Mouse (Mus musculus) heart, embryonic 12.5 days (tissue): ENCODE results near the gene Pinlyp. TPM values are rescaled to one million over a fixed set of nuclear protein-coding genes. Genes with fewer than 3 reads are reported as not detected.

Experiments
- ATAC-seq: fragments of 200-750 bp; cut with Nextera tagmentation; 2 replicates; pipeline ENCODE4 v1.8.0; 2017; ENCODE audit warnings: moderate TSS enrichment, moderate library complexity; ENCODE audit not compliant: insufficient number of reproducible peaks, low FRiP score
- H3K27ac ChIP-seq: fragments of 300-500 bp; sonication (generic); 2 replicates; pipeline ENCODE4 v1.5.1; 2016; ENCODE audit warnings: mild to moderate bottlenecking, moderate library complexity; ENCODE audit not compliant: poor library complexity, severe bottlenecking
- H3K27me3 ChIP-seq: fragments of 300-500 bp; sonication (generic); replicated peaks from 2 replicates; pipeline ENCODE4 v1.6.1; 2016; ENCODE audit warnings: mild to moderate bottlenecking, moderate library complexity
- H3K36me3 ChIP-seq: fragments of 300-500 bp; sonication (generic); 2 replicates; pipeline ENCODE4 v1.6.1; 2016; ENCODE audit warnings: mild to moderate bottlenecking, moderate library complexity
- H3K4me1 ChIP-seq: fragments of 300-500 bp; sonication (generic); replicated peaks from 2 replicates; pipeline ENCODE4 v1.6.1; 2016; ENCODE audit warnings: mild to moderate bottlenecking
- H3K4me2 ChIP-seq: fragments of 300-500 bp; sonication (generic); 2 replicates; pipeline ENCODE4 v1.6.1; 2016; ENCODE audit warnings: mild to moderate bottlenecking, moderate library complexity
- H3K4me3 ChIP-seq: fragments of 300-500 bp; sonication (generic); 2 replicates; pipeline ENCODE4 v1.5.1; 2016; ENCODE audit warnings: mild to moderate bottlenecking
- H3K9ac ChIP-seq: fragments of 300-500 bp; sonication (generic); 2 replicates; pipeline ENCODE4 v1.6.1; 2016; ENCODE audit warnings: mild to moderate bottlenecking, moderate library complexity
- H3K9me3 ChIP-seq: fragments of 300-500 bp; sonication (generic); replicated peaks from 2 replicates; pipeline ENCODE4 v1.6.1; 2016; ENCODE audit warnings: mild to moderate bottlenecking, moderate library complexity
- WGBS: fragments of 180-500 bp; shearing (Covaris S2); methylation state at CpG from one replicate; pipeline ENCODE4 v1.1.7; 2016; 5-methylcytosine and 5-hydroxymethylcytosine counted together
- polyA plus RNA-seq: library from polyadenylated mRNA; unstranded; fragments of >200 nt; fragmentation: Nextera tagmentation; extraction: Ambion mirVana; gene quantifications from 2 replicates; pipeline ENCODE4 v1.2.1, GENCODE M21; 2016

Pinlyp gene
- polyA plus RNA-seq, 1 experiment from 2014 or later = not detected

DNA sequence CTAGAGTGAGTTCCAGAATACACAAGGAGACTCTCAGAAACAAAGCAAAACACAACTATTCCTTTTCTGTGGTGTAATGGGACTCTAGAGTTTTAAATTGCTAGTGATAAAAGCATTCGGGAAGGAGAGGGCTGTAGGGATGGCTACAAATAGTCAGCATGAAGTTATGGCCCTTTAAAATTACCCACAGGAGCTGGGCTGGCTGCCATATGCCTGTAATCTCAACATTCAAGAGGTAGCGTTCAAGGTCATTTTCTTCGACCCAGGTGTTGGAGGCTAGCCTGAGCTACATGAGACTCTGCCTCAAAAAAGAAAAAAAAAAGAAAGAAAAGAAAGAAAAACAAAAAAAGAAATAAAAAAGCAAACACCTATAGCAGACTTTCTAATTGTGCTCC is 39.9 kb downstream of the Pinlyp start:
- peaks cover 1% of the 10 kb centered on the region; the same call in 1 of the 2 replicates for H3K9me3 ChIP-seq
- peaks cover 3% of the 10 kb centered on the region; the same call in 1 of the 2 replicates for H3K36me3 ChIP-seq
- WGBS = 10% methylated on average over 3 of the region's 3 CpGs
- H3K9ac ChIP-seq = no peak overlapping the region
- peak overlapping the region; percentile 77 for H3K4me2 ChIP-seq
- H3K27ac ChIP-seq = peak overlapping the region; percentile 96; the same call in 1 of the 2 replicates
- peaks cover 26% of the 10 kb centered on the region for H3K27me3 ChIP-seq
- H3K4me1 ChIP-seq = peaks cover 25% of the 10 kb centered on the region
- peak overlapping the region; percentile 71 for H3K4me3 ChIP-seq
- ATAC-seq = no peak

- peaks cover 25% of the 10 kb centered on the region for H3K4me1 ChIP-seq
- ATAC-seq = no peak
- H3K27me3 ChIP-seq = peaks cover 31% of the 10 kb centered on the region
- no peaks in the 10 kb centered on the region for H3K36me3 ChIP-seq
- no peak overlapping the region for H3K4me3 ChIP-seq
- peak overlapping the region; percentile 77 for H3K4me2 ChIP-seq
- 27% methylated on average over 15 of the region's 15 CpGs for WGBS
- H3K27ac ChIP-seq = no peak overlapping the region
- no peak overlapping the region for H3K9ac ChIP-seq
- H3K9me3 ChIP-seq = peaks cover 7% of the 10 kb centered on the region
Measured at GRCm38 (mm10) chr7:24505447-24506064, 40.4 kb downstream of the Pinlyp start.

DNA sequence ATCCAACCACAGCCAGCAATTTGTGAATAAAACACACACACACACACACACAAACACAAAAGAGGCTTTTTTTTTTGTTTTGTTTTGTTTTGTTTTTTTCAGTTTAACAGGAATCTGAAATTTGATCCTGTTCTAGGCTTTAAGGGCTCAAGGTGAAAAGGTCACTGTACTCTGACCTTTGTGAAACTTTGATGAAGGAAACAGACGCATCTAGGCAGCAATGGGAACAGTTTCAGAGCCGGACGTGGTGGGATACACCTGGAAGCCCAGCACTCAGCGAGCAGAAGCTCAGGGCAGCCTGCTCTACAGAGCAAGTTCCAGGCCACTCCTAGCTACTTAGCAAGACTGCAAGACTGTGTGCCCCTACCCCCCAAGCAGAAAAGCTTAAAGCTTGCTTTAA is 41.0 kb downstream of the Pinlyp start:
- H3K36me3 ChIP-seq = no peaks in the 10 kb centered on the region
- no peak overlapping the region for H3K4me2 ChIP-seq
- peaks cover 8% of the 10 kb centered on the region for H3K9me3 ChIP-seq
- peaks cover 32% of the 10 kb centered on the region for H3K4me1 ChIP-seq
- H3K4me3 ChIP-seq = no peak overlapping the region
- no peak for ATAC-seq
- H3K27ac ChIP-seq = no peak overlapping the region
- peaks cover 38% of the 10 kb centered on the region for H3K27me3 ChIP-seq
- H3K9ac ChIP-seq = no peak overlapping the region
- WGBS = 21% methylated on average over 4 of the region's 4 CpGs

DNA sequence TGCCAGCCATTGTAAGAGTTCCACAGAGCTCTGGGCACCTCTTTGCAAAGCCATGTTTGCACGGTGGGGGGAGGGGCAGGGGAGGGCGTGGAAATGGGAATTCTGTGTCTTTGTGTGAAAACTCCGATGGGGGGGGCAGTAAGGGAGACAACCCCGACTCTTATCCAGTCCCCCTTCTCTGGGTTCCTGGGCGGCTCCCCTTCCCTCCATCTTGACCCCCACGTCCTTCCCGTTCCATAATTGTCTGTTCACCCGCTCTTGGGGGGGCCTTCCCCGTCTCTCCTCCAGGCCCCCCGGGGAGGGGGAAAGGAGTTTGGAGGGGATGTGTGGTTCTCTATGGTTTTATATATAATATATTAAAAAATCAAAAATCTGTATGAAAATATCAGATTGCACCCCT is 41.9 kb downstream of the Pinlyp start:
- WGBS = 13% methylated on average over 7 of the region's 10 CpGs
- peak overlapping the region; percentile 9; the same call in 1 of the 2 replicates for H3K4me2 ChIP-seq
- H3K4me1 ChIP-seq = peaks cover 38% of the 10 kb centered on the region
- H3K9me3 ChIP-seq = peaks cover 8% of the 10 kb centered on the region
- peaks cover 47% of the 10 kb centered on the region for H3K27me3 ChIP-seq
- H3K27ac ChIP-seq = no peak overlapping the region
- ATAC-seq = no peak
- no peak overlapping the region for H3K9ac ChIP-seq
- no peaks in the 10 kb centered on the region for H3K36me3 ChIP-seq
- H3K4me3 ChIP-seq = no peak overlapping the region

DNA sequence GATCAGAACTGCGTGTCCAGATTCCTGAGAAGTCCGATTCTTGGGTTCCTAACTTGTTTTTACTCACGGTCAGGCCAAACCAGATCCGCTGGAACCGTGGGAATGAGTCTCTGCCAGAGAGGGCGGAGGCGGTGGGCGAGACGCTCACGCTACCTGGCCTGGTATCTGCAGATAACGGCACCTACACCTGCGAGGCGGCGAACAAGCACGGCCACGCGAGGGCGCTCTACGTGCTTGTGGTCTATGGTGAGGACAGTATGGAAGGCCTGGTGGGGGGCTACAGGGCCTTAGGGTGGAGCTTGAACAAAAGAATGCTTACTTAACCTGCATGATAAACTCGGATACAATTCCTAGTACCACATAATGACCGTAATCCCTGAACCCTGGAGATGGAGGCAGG is 44.4 kb downstream of the Pinlyp start:
- no peak overlapping the region for H3K4me3 ChIP-seq

GRCm38 (mm10) chr7:24500929-24501328 is 45.0 kb downstream of the Pinlyp start:
- H3K4me2 ChIP-seq = no peak overlapping the region
- H3K4me3 ChIP-seq = no peak overlapping the region
- ATAC-seq = no peak
- H3K4me1 ChIP-seq = peaks cover 32% of the 10 kb centered on the region
- 18% methylated on average over 7 of the region's 7 CpGs for WGBS
- no peak overlapping the region for H3K27ac ChIP-seq
- peaks cover 11% of the 10 kb centered on the region for H3K9me3 ChIP-seq
- peaks cover 71% of the 10 kb centered on the region for H3K27me3 ChIP-seq
- no peaks in the 10 kb centered on the region for H3K36me3 ChIP-seq
- no peak overlapping the region for H3K9ac ChIP-seq

More for the DNA sequence above, 44.4 kb downstream of the Pinlyp start:
- Histone ChIP-seq H3K27ac (no peak overlapping the region), H3K4me1 (peaks cover 34% of the 10 kb centered on the region), H3K9me3 (peaks cover 11% of the 10 kb centered on the region), H3K36me3 (no peaks in the 10 kb centered on the region), H3K4me2 (no peak overlapping the region), H3K9ac (no peak overlapping the region), H3K27me3 (peaks cover 70% of the 10 kb centered on the region)
- no peak for ATAC-seq
- WGBS = 30% methylated on average over 21 of the region's 21 CpGs

DNA sequence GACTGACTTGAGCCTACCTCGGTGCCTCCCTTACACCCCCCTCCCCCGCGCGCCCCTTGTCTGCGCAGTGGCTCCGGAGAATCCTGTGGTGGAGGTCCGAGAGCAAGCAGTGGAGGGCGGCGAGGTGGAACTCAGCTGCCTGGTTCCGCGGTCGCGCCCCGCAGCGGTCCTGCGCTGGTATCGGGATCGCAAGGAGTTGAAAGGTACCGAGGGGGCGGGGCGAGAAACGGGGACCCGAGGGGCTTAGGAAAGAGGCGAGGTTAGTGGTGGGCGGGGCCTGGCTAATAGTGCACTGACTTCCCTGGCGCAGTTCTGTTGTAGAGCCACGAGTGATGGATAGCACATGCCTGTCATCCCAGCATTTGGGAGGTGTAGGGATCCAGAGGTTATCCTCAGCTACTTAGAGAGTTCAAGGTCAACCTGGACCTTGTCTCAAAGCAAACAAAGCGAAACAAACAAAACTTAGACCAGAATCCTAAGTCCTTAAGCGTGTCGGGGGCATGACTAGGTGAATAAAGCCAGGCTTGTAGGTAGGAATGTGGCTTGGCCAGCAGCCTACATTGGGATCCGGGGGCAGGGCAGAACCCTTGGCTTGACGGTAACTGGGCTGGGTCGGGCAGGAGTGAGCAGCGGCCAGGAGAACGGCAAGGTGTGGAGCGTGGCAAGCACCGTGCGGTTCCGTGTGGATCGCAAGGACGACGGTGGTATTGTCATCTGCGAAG is 45.9 kb downstream of the Pinlyp start:
- ATAC-seq = no peak
- Histone ChIP-seq H3K4me2 (peak overlapping the region; percentile 70), H3K27me3 (peaks cover 71% of the 10 kb centered on the region)

More for the DNA sequence above, 45.9 kb downstream of the Pinlyp start:
- Histone ChIP-seq H3K4me1 (peaks cover 23% of the 10 kb centered on the region), H3K36me3 (no peaks in the 10 kb centered on the region), H3K9ac (no peak overlapping the region), H3K9me3 (peaks cover 11% of the 10 kb centered on the region), H3K4me3 (peak overlapping the region; percentile 45), H3K27ac (no peak overlapping the region)
- 9% methylated on average over 43 of the region's 43 CpGs for WGBS

Other genes with a start within 250 kb of the Pinlyp start
- gene Zfp61, start 244.9 kb downstream of the Pinlyp start, polyA plus RNA-seq = 17.0 and 17.7 TPM in 2 replicates
- gene Zfp94, start 229.5 kb downstream of the Pinlyp start, polyA plus RNA-seq = 5.5 and 5.6 TPM in 2 replicates
- gene Tescl, start 212.2 kb downstream of the Pinlyp start, polyA plus RNA-seq = 0.31 TPM in 1 of 2 replicates, not detected in the other
- gene Lypd5, start 196.9 kb downstream of the Pinlyp start, polyA plus RNA-seq = not detected in 2 replicates
- 6.9 and 7.8 TPM in 2 replicates for gene Kcnn4, start 175.9 kb downstream of the Pinlyp start, polyA plus RNA-seq
- gene Smg9, start 146.5 kb downstream of the Pinlyp start, polyA plus RNA-seq = 21.4 and 21.6 TPM in 2 replicates
- gene Irgc1, start 93.8 kb downstream of the Pinlyp start, polyA plus RNA-seq = not detected in 2 replicates
- gene Plaur, start 83.6 kb downstream of the Pinlyp start, polyA plus RNA-seq = 5.6 and 8.8 TPM in 2 replicates
- 0.65 and 0.81 TPM in 2 replicates for gene Cadm4, start 64.1 kb downstream of the Pinlyp start, polyA plus RNA-seq
- 31.9 and 35.8 TPM in 2 replicates for gene Zfp428, start 39.1 kb downstream of the Pinlyp start, polyA plus RNA-seq
- 0.37 and 0.40 TPM in 2 replicates for gene AC161166.1, start 33.7 kb downstream of the Pinlyp start, polyA plus RNA-seq
- 9.0 TPM in 2 replicates for gene Irgq, start 15.4 kb downstream of the Pinlyp start, polyA plus RNA-seq
- gene Xrcc1, start 171 bp upstream of the Pinlyp start, polyA plus RNA-seq = 70.5 and 71.7 TPM in 2 replicates
- gene Ethe1, start 41.4 kb upstream of the Pinlyp start, polyA plus RNA-seq = 17.6 and 19.2 TPM in 2 replicates
- 0.69 and 1.1 TPM in 2 replicates for gene Zfp575, start 41.5 kb upstream of the Pinlyp start, polyA plus RNA-seq
- gene Phldb3, start 64.6 kb upstream of the Pinlyp start, polyA plus RNA-seq = not detected in 2 replicates
- 0.10 and 0.15 TPM in 2 replicates for gene Lypd3, start 90.4 kb upstream of the Pinlyp start, polyA plus RNA-seq
- gene Tex101, start 130.6 kb upstream of the Pinlyp start, polyA plus RNA-seq = not detected in 2 replicates
- not detected in 2 replicates for gene BC049730, start 163.1 kb upstream of the Pinlyp start, polyA plus RNA-seq
- not detected in 2 replicates for gene Gm4763, start 180.8 kb upstream of the Pinlyp start, polyA plus RNA-seq
- gene Cd177, start 214.2 kb upstream of the Pinlyp start, polyA plus RNA-seq = 0.06 TPM in 1 of 2 replicates, not detected in the other
- not detected in 2 replicates for gene Ceacam10, start 231.1 kb upstream of the Pinlyp start, polyA plus RNA-seq